Mouse (Mus musculus): ENCODE data around the gene Prr19.

Gene Prr19

DNA sequence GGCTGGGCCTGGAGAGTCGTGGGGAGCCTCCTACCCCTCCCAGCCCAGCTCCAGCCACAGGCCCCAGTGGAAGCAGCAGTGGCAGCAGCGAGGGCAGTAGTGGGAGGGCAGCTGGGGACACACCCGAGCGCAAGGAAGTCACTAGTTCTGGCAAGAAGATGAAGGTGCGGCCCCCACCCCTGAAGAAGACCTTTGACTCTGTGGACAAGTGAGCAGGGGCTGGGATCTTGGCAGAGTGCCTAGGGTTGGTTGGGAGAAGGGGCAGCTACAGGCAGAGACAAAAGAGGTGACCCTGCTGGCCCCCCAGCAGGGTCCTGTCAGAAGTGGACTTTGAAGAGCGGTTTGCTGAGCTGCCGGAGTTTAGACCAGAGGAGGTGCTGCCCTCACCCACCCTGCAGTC, 9.1 kb upstream of the Prr19 start:
- DNase-seq (ENCODE audit: low read depth in 1 of 2, low spot score in 2 of 2) = no peak

DNA sequence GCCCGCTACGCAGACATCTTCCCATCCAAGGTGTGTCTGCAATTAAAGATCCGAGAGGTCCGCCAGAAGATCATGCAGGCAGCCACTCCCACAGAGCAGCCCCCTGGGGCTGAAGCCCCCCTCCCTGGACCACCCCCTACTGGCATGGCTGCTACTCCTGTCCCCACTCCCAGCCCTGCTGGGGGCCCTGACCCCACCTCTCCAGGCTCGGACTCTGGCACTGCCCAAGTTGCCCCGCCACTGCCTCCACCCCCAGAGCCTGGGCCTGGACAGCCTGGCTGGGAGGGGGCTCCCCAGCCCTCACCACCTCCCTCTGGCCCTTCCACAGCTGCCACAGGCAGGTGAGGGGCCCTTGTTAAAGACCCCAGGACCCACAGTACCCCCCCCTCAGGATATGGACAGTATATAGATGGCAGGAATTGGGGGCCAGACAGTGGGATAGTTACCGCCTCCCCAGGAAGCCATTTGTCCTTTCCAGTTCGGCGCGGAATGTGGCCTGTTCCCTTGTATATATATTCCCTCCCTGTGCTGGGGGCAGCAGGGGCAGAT, 7.9 kb upstream of the Prr19 start:
- DNase-seq (ENCODE audit: low read depth in 1 of 2, low spot score in 2 of 2) = no peak

DNA sequence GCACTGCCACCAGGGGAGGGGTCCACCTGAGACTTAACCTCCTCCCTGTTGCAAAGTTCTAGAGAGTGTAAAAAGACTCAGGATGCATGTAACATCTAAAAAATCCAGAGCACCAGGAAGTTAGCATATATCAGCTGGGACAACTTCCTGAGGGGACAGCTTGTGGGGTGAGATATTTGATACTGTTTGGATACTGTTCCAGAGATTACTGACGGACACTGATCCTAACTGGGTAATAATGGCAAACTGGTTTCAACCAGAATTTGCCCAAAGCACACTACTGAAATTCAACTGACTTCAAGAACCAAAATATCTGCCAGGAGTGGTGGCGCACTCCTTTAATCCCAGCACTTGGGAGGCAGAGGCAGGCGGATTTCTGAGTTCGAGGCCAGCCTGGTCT, 6.7 kb upstream of the Prr19 start:
- DNase-seq (ENCODE audit: low read depth in 1 of 2, low spot score in 2 of 2) = no peak

- no peak for DNase-seq (ENCODE audit: low read depth in 1 of 2, low spot score in 2 of 2)
These were observed 6.1 kb upstream of the Prr19 start for GRCm38 (mm10) chr7:25294960-25295722.

- DNase-seq (ENCODE audit: low read depth in 1 of 2, low spot score in 2 of 2) = no peak
These were observed 4.2 kb upstream of the Prr19 start for GRCm38 (mm10) chr7:25296945-25297453.

DNA sequence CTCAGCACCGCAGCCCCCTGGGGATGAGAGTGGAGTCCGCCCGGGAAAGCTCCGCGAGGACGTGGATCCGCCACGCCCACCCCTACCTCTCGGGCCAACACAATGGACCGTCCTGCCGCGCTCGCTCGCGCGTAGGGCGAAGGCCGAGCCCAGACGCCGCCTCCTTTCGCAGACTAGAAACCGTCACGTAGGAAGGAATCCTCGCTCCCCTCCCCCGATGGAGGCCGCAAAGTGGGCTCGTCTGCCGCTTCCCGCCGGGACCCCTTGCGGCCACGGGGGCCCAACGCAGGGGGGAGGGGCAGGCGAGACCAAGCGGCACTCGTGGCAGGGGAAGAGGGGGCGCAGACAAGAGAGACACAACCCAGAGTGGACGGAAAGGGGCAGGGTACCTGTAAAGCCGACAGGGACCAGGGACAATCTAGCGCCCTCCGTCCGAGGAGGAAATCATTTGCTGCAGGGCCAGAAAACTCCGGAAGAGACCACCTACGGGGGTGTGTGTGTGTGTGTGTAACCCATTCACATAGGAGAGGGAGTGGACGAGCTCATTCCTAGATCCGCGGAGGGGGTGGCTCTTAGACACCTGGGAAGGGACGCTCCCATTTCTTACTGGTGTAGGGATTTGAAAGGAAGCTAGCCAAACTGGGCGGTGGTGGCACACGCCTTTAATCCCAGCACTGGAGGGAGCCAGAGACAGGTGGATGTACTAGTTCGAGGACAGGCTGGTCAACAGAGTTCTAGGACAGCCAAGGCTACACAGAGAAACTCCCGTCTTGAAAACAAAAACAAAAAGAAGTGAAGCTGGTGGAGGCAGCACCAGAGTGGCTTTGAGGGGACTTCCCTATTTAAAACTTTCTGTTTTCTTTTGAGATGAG, 3.5 kb upstream of the Prr19 start, which contains the start of gene Pafah1b3:
TSS of gene Pafah1b3 (minus strand) at position 533 of the 872 bp plus-strand sequence.
- no peak for DNase-seq (ENCODE audit: low read depth in 1 of 2, low spot score in 2 of 2)

GRCm38 (mm10) chr7:25303003-25303684, 1.9 kb downstream of the Prr19 start:
- no peak for DNase-seq (ENCODE audit: low read depth in 1 of 2, low spot score in 2 of 2)

- DNase-seq (ENCODE audit: low read depth in 1 of 2, low spot score in 2 of 2) = no peak
These were observed 2.4 kb downstream of the Prr19 start for GRCm38 (mm10) chr7:25303685-25304006.

DNA sequence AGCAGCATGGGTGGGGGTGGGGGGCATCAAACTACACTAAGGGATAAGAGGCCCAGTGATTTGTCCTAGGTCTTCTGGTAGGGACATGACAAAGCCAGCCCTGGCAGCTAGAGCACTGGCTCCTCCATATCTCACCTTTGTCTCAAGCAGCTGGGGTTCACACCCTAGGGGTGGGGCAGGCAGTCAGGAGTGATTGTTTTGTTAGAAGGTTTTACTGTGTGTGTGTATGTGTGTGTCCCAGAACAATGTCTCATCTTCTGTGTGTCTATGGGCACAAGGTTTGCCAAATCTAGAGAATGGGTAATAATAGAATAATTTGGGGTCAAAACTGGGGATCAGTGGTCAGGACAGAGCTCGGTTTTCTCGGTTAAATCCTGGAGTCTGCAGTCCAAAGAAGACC, 4.3 kb downstream of the Prr19 start:
- DNase-seq (ENCODE audit: low read depth in 1 of 2, low spot score in 2 of 2) = no peak

GRCm38 (mm10) chr7:25305956-25306613, 4.9 kb downstream of the Prr19 start, which contains the start of gene Tmem145:
TSS of gene Tmem145 (plus strand) at chr7:25306106.
- no peak for DNase-seq (ENCODE audit: low read depth in 1 of 2, low spot score in 2 of 2)

DNA sequence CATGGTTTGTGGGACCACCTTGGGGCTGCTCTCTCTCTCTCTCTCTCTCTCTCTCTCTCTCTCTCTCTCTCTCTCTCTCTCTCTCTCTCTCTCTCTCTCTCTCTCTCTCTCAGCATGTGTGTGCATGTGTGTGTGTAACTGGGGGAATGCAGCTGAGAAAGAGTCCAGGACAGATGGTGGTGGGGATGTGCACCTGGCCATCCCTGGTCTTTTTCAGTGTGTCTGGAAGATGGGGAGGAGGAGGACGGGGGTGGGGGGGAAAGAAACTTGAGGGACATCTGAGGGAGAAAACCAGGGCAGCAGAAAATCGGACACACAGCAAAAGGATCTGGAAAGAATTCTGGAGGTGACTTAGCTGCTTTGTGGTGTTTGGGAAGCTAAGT, 5.4 kb downstream of the Prr19 start:
- no peak for DNase-seq (ENCODE audit: low read depth in 1 of 2, low spot score in 2 of 2)

- DNase-seq (ENCODE audit: low read depth in 1 of 2, low spot score in 2 of 2) = no peak
These were observed 7.6 kb downstream of the Prr19 start for GRCm38 (mm10) chr7:25308702-25309318.

DNA sequence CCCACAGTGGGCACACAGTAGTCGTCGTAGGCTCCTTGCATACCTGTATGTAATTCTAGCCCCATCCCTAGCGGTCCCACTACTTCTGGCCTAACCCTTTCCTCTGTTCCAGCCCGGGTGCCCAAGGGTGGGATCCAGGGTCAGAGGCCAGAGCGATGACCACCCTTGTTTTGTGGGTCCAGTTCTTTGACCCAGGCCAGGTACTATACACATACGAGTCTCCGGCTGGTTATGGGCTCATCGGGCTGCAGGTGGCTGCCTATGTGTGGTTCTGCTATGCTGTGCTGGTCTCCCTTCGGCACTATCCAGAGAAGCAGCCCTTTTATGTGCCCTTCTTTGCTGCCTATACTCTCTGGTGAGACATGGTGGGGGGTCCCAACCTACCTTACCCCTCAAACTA, 8.2 kb downstream of the Prr19 start:
- no peak for DNase-seq (ENCODE audit: low read depth in 1 of 2, low spot score in 2 of 2)

DNA sequence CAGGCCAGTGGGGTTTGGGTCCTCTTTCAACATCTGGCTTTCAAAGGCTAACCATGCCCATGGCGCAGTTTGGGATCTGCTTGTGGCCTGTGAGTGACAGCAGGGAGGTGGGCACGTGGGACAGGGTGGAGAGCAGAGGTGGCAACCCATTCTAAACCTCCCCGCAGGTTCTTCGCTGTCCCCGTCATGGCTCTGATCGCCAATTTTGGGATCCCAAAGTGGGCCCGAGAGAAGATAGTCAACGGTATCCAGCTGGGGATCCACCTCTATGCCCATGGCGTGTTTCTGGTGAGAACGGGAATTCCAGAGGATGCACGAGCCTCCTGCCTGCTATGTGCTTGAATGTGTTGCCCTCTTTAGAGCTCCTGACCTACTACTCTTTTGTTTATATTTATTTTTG, 10.0 kb downstream of the Prr19 start:
- DNase-seq (ENCODE audit: low read depth in 1 of 2, low spot score in 2 of 2) = no peak

DNA sequence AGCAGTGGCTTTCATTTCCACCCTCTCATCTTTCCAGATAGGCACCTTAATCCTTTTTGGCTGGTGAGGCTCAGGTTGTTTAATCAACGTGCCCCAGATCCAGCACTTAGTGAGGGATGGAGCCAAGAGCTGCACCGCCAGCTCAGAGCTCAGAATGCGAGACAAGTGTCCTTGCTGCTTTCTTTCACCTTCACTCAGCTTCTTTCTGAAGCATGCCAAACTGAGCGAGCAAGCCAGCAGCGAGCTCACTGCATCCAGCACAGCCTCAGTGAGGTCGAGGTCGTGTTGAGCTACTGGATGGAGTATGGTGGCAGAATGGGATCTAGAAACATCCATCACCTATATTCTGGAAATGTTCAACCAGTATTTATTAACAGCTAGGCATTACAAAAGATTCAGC, 12.1 kb downstream of the Prr19 start:
- DNase-seq (ENCODE audit: low read depth in 1 of 2, low spot score in 2 of 2) = no peak

DNA sequence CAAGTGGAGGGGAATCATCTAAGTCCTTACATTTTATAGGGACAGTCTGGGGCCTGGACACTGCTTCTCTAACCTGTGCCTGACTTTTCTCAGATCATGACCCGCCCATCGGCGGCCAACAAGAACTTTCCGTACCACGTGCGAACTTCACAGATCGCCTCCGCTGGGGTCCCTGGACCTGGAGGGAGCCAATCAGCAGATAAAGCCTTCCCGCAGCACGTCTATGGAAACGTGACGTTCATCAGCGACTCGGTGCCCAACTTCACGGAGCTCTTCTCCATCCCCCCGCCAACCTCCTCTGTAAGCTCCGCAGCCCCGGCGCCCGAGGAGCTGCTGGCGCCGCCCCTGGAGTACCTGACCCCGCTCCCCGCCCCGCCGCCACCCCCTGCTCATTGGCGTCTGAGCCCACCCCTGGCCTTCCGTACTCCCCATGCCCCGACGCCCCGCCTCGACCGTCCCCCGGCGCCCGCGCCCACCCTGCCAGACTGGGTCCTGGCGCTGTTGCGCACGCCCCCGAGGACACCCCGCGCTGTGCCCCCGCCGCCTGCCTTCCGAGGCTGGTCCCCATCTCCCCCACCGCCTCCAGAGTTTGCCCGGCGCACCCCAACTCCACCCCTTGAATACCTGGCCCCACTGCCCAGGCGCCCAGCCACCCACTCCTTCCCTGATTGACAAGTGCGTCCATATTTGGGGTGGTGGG, 13.5 kb downstream of the Prr19 start:
- DNase-seq (ENCODE audit: low read depth in 1 of 2, low spot score in 2 of 2) = no peak

DNA sequence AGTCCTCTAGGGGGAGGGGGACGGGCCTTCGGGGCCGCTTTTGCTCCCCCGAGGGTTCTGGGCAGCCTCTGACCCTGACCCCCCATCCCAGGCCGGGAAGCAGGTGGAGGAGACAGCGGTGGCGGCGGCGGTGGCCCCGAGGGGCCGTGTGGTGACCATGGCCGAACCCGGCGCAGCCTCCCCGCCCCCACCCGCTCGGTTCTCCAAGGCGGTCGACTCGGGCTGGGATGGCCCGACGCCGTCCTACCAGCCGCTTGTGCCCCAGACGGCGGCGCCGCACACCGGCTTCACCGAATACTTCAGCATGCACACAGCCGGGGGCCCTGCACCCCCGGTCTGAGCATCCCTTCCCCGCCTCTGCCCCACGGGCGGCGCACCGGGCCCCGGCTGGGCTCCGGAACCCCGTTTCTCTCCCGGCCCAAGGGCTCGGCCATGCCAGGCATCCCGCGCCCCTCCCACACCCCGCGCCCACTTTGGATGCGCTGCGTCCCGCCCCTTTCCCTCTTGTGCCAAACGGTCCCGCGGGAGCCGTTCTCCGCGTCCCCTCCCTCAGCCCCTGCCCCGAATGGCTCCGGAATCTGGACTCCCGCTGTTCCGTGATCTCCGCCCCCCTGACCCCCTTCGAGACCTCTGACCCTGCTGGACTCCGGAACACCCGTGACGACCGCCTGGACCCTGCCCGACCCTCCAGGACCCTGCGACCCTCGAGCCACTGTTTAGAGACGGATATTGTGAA, 14.3 kb downstream of the Prr19 start:
- no peak for DNase-seq (ENCODE audit: low read depth in 1 of 2, low spot score in 2 of 2)

- DNase-seq (ENCODE audit: low read depth in 1 of 2, low spot score in 2 of 2) = peak; percentile 77 to 86
These were observed 15.6 kb downstream of the Prr19 start, which contains the start of gene Megf8 for GRCm38 (mm10) chr7:25316532-25317445. TSS of gene Megf8 (plus strand) at chr7:25317164.

Data from monocyte, adult 2 months (primary cell).